Mouse (Mus musculus) kidney, postnatal 36 days (tissue): ENCODE data around the gene Xrn2.
"Not testable (repeated sequence)": the region's sequence is repeated elsewhere in the genome, so short reads cannot be mapped to it uniquely, and the experiment has no call there.

Experiments
- DNase-seq, 2 experiments: peaks; one replicate each; pipeline ENCODE4 v3.0.0; 2021 to 2022; ENCODE audit warnings: mixed read lengths in 2 of 2

Xrn2 gene

GRCm38 (mm10) chr2:147012623-147013184 is at the start of gene Xrn2:
Gene Xrn2, plus strand, starts transcription at chr2:147012996.
- DNase-seq: peak; percentile 96

- no peak for DNase-seq
Measured at GRCm38 (mm10) chr2:146975024-146975423, 37.8 kb upstream of the Xrn2 start.

- DNase-seq: no peak
Measured at GRCm38 (mm10) chr2:146975453-146976028, 37.3 kb upstream of the Xrn2 start.

GRCm38 (mm10) chr2:146982786-146983185 is 30.0 kb upstream of the Xrn2 start:
- no peak for DNase-seq

GRCm38 (mm10) chr2:146984831-146985230 is 28.0 kb upstream of the Xrn2 start:
- DNase-seq: no peak

GRCm38 (mm10) chr2:146985807-146986206 is 27.0 kb upstream of the Xrn2 start:
- no peak for DNase-seq

GRCm38 (mm10) chr2:146986429-146986828 is 26.4 kb upstream of the Xrn2 start:
- DNase-seq: no peak

GRCm38 (mm10) chr2:147007265-147007664 is 5.5 kb upstream of the Xrn2 start:
- DNase-seq: no peak

GRCm38 (mm10) chr2:147009084-147009483 is 3.7 kb upstream of the Xrn2 start:
- no peak for DNase-seq

GRCm38 (mm10) chr2:147010141-147010540 is 2.7 kb upstream of the Xrn2 start:
- DNase-seq: no peak

GRCm38 (mm10) chr2:147010952-147011351 is 1.8 kb upstream of the Xrn2 start:
- no peak for DNase-seq

- DNase-seq: no peak
Measured at GRCm38 (mm10) chr2:147011474-147012140, 1.2 kb upstream of the Xrn2 start.

GRCm38 (mm10) chr2:147012141-147012622 is 614 bp upstream of the Xrn2 start:
- peak in 1 of 2 experiments; percentile 4 for DNase-seq

- peak; percentile 79 to 80 for DNase-seq
Measured at GRCm38 (mm10) chr2:147013194-147013969, 586 bp downstream of the Xrn2 start.

- peak; percentile 10 to 38 for DNase-seq
Measured at GRCm38 (mm10) chr2:147014101-147014886, 1.5 kb downstream of the Xrn2 start.

- not testable (repeated sequence) for DNase-seq
Measured at GRCm38 (mm10) chr2:147022041-147022440, 9.2 kb downstream of the Xrn2 start.

- DNase-seq: no peak
Measured at GRCm38 (mm10) chr2:147023067-147023466, 10.3 kb downstream of the Xrn2 start.

GRCm38 (mm10) chr2:147023560-147023959 is 10.8 kb downstream of the Xrn2 start:
- DNase-seq: no peak

GRCm38 (mm10) chr2:147033065-147033464 is 20.3 kb downstream of the Xrn2 start:
- no peak for DNase-seq

GRCm38 (mm10) chr2:147035864-147036263 is 23.1 kb downstream of the Xrn2 start:
- DNase-seq: no peak

- DNase-seq: peak; percentile 39 to 76
Measured at GRCm38 (mm10) chr2:147047051-147047450, 34.3 kb downstream of the Xrn2 start.

GRCm38 (mm10) chr2:147053229-147053892 is 40.6 kb downstream of the Xrn2 start:
- DNase-seq: no peak
